Mouse (Mus musculus) erythroblast, embryonic 14.5 days (primary cell): ENCODE results near the gene Pphln1.

Experiments used
- GATA1 ChIP-seq: IDR thresholded peaks from 2 replicates; pipeline ENCODE4 v1.6.1; 2012; ENCODE audit warnings: low read length, inconsistent platforms, mixed read lengths
- TAL1 ChIP-seq: IDR thresholded peaks from 3 replicates; pipeline ENCODE4 v1.6.1; 2012; ENCODE audit warnings: low read length, inconsistent platforms, mixed read lengths

GRCm38 (mm10) chr15:93435998-93436397, 37.8 kb downstream of the Pphln1 start:
- TF ChIP-seq TAL1, result no peak
- TF ChIP-seq GATA1, result no peak
